In the genomic region with DNA sequence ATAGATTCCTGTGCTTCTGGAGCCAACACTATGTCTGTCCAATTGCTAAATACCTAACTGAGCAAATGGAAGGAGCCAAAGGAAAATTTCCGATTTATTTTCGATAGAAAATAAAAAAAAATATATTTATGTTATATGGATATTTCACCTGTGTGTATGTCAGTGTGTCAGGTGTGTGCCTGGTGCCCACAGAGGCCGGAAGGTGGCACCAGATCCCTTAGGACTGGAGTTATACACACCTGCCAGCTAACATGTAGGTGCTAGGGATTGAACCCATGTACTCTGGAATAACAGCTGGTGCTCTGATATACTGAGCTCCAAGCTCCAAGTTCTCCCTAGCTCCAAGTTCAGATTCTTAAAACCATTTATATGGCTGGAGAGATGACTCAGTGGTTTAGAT, we compare ENCODE assay signal across 31 mouse cellular contexts.
"Had no signal": no experiment of that assay in that cellular context is flagged by ENCODE, and none has a peak within 500 bp of the region (broad histone marks: within the 10 kb centered on the region; RNA-seq: fewer than 3 reads in every experiment).

No protein-coding gene starts in this region.

- H3K4me3 ChIP-seq: heart, embryonic 10.5 days; heart, embryonic 12.5 days; heart, embryonic 13.5 days; heart, embryonic 15.5 days; hindbrain, embryonic 10.5 days; hindbrain, embryonic 12.5 days; hindbrain, embryonic 13.5 days; hindbrain, embryonic 15.5 days; intestine, embryonic 15.5 days; kidney, embryonic 15.5 days; layer of hippocampus, adult 2 months had no signal

- H3K9ac ChIP-seq: heart, embryonic 12.5 days; heart, embryonic 13.5 days; heart, embryonic 15.5 days; hindbrain, embryonic 12.5 days; hindbrain, embryonic 13.5 days; hindbrain, embryonic 14.5 days; hindbrain, embryonic 15.5 days; intestine, embryonic 15.5 days; kidney, embryonic 15.5 days had no signal

- H3K36me3 ChIP-seq: heart, embryonic 10.5 days; heart, embryonic 12.5 days; heart, embryonic 13.5 days; heart, embryonic 15.5 days; hindbrain, embryonic 10.5 days; hindbrain, embryonic 12.5 days; hindbrain, embryonic 13.5 days; hindbrain, embryonic 15.5 days; intestine, embryonic 15.5 days; kidney, embryonic 15.5 days had no signal

- H3K4me2 ChIP-seq: heart, embryonic 11.5 days; heart, embryonic 12.5 days; heart, embryonic 13.5 days; heart, embryonic 15.5 days; hindbrain, embryonic 12.5 days; hindbrain, embryonic 13.5 days; hindbrain, embryonic 14.5 days; hindbrain, embryonic 15.5 days; intestine, embryonic 15.5 days; kidney, embryonic 15.5 days had no signal

- H3K4me1 ChIP-seq: heart, embryonic 10.5 days; heart, embryonic 12.5 days; heart, embryonic 13.5 days; heart, embryonic 15.5 days; hindbrain, embryonic 10.5 days; hindbrain, embryonic 12.5 days; hindbrain, embryonic 13.5 days; hindbrain, embryonic 15.5 days; intestine, embryonic 15.5 days; kidney, embryonic 15.5 days had no signal

- DNase-seq: heart, postnatal 10 days; heart, postnatal 14 days; heart, postnatal 36 days; heart, postnatal 4 days; kidney, adult 11 months; kidney, adult 18-20 months; kidney, adult 2 months; kidney, adult 8-10 months; kidney, adult 9 months; kidney, postnatal 10 days; kidney, postnatal 14 days; kidney, postnatal 25 days; kidney, postnatal 36 days; kidney, postnatal 4 days; layer of hippocampus, adult 9-11 months; layer of hippocampus, postnatal 36 days had no signal

- H3K9me3 ChIP-seq: heart, embryonic 12.5 days; heart, embryonic 13.5 days; heart, embryonic 15.5 days; hindbrain, embryonic 10.5 days; hindbrain, embryonic 12.5 days; hindbrain, embryonic 13.5 days; hindbrain, embryonic 15.5 days; intestine, embryonic 15.5 days; kidney, embryonic 15.5 days had no signal

- H3K27ac ChIP-seq: heart, embryonic 10.5 days; heart, embryonic 13.5 days; heart, embryonic 15.5 days; hindbrain, embryonic 10.5 days; hindbrain, embryonic 12.5 days; hindbrain, embryonic 13.5 days; hindbrain, embryonic 14.5 days; hindbrain, embryonic 15.5 days; hindbrain, postnatal 0 days; intestine, embryonic 15.5 days; kidney, embryonic 15.5 days; kidney, postnatal 0 days; layer of hippocampus, adult 2 months had no signal

- H3K27me3 ChIP-seq: heart, embryonic 12.5 days; heart, embryonic 13.5 days; heart, embryonic 15.5 days; hindbrain, embryonic 12.5 days; hindbrain, embryonic 13.5 days; hindbrain, embryonic 15.5 days; intestine, embryonic 15.5 days; kidney, embryonic 15.5 days had no signal
